Mouse (Mus musculus): ENCODE measurements around the gene Rabl3.

Rabl3 gene

GRCm38 (mm10) chr16:37539611-37540580, at the start of gene Rabl3, which contains the start of gene Gtf2e1:
Gene Rabl3, plus strand, starts transcription at chr16:37539885.
Gene Gtf2e1, minus strand, starts transcription at chr16:37539789.
- peak; percentile 97 for DNase-seq (ENCODE audit: low spot score)

GRCm38 (mm10) chr16:37495017-37495416, 44.7 kb upstream of the Rabl3 start:
- no peak for DNase-seq (ENCODE audit: low spot score)

GRCm38 (mm10) chr16:37498581-37498980, 41.1 kb upstream of the Rabl3 start:
- no peak for DNase-seq (ENCODE audit: low spot score)

- DNase-seq (ENCODE audit: low spot score): no peak
These were observed 35.2 kb upstream of the Rabl3 start for GRCm38 (mm10) chr16:37504517-37504916.

- no peak for DNase-seq (ENCODE audit: low spot score)
These were observed 32.9 kb upstream of the Rabl3 start for GRCm38 (mm10) chr16:37506751-37507150.

GRCm38 (mm10) chr16:37511489-37511888, 28.2 kb upstream of the Rabl3 start:
- DNase-seq (ENCODE audit: low spot score): no peak

- DNase-seq (ENCODE audit: low spot score): no peak
These were observed 25.0 kb upstream of the Rabl3 start for GRCm38 (mm10) chr16:37514644-37515043.

- no peak for DNase-seq (ENCODE audit: low spot score)
These were observed 23.2 kb upstream of the Rabl3 start for GRCm38 (mm10) chr16:37516376-37516993.

GRCm38 (mm10) chr16:37517596-37518211, 22.0 kb upstream of the Rabl3 start:
- no peak for DNase-seq (ENCODE audit: low spot score)

- DNase-seq (ENCODE audit: low spot score): no peak
These were observed 21.0 kb upstream of the Rabl3 start for GRCm38 (mm10) chr16:37518662-37519061.

GRCm38 (mm10) chr16:37519721-37520120, 20.0 kb upstream of the Rabl3 start:
- no peak for DNase-seq (ENCODE audit: low spot score)

GRCm38 (mm10) chr16:37520190-37521040, 19.3 kb upstream of the Rabl3 start:
- DNase-seq (ENCODE audit: low spot score): no peak

- no peak for DNase-seq (ENCODE audit: low spot score)
These were observed 17.5 kb upstream of the Rabl3 start for GRCm38 (mm10) chr16:37522100-37522697.

- DNase-seq (ENCODE audit: low spot score): no peak
These were observed 14.6 kb upstream of the Rabl3 start for GRCm38 (mm10) chr16:37525121-37525520.

GRCm38 (mm10) chr16:37526688-37527223, 12.9 kb upstream of the Rabl3 start:
- DNase-seq (ENCODE audit: low spot score): no peak

GRCm38 (mm10) chr16:37530170-37530569, 9.5 kb upstream of the Rabl3 start:
- peak; percentile 50 for DNase-seq (ENCODE audit: low spot score)

- no peak for DNase-seq (ENCODE audit: low spot score)
These were observed 7.6 kb upstream of the Rabl3 start for GRCm38 (mm10) chr16:37532046-37532445.

GRCm38 (mm10) chr16:37533369-37534068, 6.2 kb upstream of the Rabl3 start:
- DNase-seq (ENCODE audit: low spot score): no peak

GRCm38 (mm10) chr16:37539240-37539610, 460 bp upstream of the Rabl3 start:
- no peak for DNase-seq (ENCODE audit: low spot score)

GRCm38 (mm10) chr16:37540776-37541175, 1.1 kb downstream of the Rabl3 start:
- DNase-seq (ENCODE audit: low spot score): no peak

All from yolk sac, embryonic 10.5 days (tissue).